Mouse (Mus musculus): ENCODE data around the gene Ccnl2. TPM values are rescaled to one million over a fixed set of nuclear protein-coding genes. Genes with fewer than 3 reads are reported as not detected.

Ccnl2 gene
- total RNA-seq, 4 experiments from 2014 or later: 11.6 to 19.5 (median 15.0) TPM

- DNase-seq (ENCODE audit: low spot score in 2 of 2): no peak
Observed at GRCm38 (mm10) chr4:155790021-155790489, 22.2 kb upstream of the Ccnl2 start, which contains the start of gene Ankrd65. Gene Ankrd65, plus strand, starts transcription at chr4:155790439.

DNA sequence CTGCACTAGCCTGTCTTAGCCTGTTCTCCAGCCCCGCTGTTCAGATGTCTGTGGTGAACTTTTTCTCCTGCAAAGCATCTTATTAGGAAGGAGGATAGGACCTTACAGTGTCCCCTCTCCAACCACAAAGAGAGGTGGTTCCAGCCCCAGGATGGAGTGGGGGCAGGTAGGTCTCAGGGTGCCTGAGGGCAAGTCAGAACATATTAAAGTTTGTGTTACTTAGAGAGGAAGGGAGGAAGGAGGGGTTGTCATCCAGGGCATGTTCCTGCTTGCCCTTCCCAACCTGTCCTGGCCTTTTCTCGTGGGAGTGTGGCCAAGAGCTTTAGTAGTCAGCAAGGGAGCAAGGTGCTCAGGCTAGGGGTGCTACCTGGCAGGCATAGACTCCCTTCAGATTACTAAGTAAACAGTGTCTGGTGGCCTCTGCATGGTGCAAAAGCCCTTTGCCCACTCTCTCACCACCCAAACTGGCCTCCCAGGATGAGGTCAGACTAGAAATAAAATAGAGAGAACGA is 21.6 kb upstream of the Ccnl2 start:
- no peak for DNase-seq (ENCODE audit: low spot score in 2 of 2)

DNA sequence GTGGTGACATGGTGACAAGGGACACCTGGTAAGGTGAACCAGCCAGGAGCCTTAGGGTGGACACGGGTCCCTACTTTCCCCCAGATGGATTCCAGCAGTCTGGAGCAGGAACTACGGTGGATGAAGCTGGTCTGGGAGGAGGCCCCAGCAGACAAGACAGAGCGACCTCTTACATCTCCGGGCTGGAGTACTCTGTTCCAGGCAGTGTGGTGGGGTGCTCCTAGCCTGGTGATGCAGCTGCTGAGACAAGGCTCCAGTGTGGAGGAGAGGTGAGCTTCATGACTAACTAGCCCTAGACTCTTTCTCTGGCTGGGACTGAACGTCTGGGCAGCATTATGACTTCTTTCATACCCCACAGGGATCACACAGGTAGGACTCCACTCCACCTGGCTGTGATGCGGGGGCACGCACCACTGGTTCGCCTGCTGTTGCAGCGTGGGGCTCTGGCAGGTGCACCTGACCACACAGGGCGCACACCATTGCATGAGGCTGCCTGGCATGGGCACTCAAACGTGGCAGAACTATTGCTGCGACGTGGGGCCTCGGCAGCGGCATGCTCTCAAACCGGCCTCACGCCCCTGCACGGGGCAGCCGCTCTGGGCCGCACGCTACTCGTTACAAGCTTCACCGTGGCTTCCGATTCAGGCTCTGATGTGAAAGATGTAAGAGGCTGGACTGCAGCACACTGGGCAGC is 20.9 kb upstream of the Ccnl2 start:
- DNase-seq (ENCODE audit: low spot score in 2 of 2): no peak

DNA sequence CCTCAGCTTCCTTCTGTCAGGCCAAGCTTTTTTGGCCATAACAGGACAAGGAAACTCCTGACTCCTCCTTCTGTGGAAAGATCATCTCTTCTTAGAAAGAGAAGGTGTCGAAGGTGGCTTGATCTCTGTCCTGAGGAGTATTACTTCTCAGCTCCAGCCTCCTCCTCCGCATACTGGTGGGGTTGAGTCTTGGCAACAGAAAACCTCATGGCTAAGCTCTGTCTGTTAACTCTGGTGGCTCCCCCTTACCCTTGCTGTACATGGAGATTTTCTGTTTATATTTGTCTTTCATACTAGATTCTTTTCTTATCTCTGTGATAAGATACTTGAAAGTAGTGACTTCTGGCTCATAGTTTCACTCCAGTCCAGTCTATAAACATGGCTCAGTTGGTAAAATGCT is 18.6 kb upstream of the Ccnl2 start:
- no peak for DNase-seq (ENCODE audit: low spot score in 2 of 2)

DNA sequence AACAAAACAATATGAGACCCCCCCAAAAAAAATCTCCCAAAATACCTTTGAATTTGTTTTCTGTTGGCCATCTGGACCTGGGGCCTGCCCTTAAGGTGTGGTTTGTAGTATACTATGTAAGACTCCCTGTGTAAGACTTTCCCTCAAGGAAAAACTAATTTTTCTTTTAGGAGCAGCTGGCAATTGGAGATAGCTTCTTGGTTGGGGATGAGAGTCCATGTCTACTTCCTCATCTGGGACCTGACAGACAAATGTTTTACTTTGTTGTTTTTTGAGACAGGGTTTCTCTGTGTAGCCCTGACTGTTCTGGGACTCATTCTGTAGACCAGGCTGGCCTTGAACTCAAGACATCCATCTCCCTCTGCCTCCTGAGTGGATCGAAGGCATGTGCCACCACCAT is 10.2 kb upstream of the Ccnl2 start:
- DNase-seq (ENCODE audit: low spot score in 2 of 2): no peak

DNA sequence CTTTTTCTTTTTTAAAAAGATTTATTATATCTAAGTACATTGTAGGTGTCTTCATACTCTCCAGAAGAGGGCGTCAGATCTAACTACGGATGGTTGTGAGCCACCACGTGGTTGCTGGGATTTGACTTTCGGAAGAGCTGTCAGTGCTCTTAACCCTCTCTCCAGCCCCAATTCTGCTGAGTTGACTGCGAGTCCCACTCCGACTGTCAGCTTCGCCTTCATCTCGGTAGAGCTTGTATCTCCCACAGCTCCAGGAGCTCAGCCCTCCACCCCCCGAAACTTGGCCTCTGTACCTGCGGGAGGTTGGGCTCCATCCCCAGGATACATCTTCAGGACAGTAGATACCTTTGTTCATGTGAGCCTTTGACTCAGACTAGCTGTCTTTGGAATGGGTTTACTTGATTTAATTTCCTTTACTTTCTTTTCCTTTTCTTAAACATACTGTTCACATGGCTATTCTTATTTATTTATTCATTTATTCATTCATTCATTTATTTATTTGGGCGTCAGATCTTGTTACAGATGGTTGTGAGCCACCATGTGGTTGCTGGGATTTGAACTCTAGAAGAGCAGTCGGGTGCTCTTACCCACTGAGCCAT is 9.4 kb upstream of the Ccnl2 start, which contains the start of gene Mrpl20:
Gene Mrpl20, plus strand, starts transcription at position 138 of the 599 bp plus-strand sequence.
- no peak for DNase-seq (ENCODE audit: low spot score in 2 of 2)

DNA sequence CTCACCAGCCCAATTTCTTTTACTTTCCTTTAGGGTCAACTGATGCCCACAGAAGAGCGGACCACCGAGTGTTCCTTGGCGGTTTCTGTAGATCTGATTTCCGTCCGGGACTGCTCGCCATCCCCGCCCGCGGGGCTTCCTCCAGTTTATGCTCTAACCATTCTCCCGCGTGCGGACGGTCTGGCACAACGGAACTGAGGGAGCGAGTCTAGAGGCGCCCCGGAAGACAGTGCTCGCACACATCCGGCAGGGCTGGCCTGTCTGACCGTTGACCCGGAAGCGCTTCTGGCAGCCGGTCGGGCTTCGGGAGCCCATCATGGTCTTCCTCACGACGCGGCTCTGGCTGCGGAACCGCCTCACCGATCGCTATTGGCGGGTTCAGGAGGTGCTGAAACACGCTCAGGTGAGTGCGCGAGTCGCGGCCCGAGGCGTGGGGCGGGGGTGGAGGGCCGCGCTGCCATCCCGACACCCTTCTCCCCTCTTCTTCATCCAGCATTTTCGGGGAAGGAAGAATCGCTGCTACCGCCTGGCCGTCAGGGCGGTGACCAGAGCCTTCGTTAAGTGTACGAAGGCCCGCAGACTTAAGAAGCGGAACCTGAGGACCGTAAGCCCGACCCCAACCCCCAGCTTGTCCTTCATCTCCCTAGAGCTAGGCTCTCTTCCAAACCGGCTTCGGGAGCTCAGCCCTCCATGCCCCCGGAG is 8.8 kb upstream of the Ccnl2 start:
- peak; percentile 89 to 92 for DNase-seq (ENCODE audit: low spot score in 2 of 2)

DNA sequence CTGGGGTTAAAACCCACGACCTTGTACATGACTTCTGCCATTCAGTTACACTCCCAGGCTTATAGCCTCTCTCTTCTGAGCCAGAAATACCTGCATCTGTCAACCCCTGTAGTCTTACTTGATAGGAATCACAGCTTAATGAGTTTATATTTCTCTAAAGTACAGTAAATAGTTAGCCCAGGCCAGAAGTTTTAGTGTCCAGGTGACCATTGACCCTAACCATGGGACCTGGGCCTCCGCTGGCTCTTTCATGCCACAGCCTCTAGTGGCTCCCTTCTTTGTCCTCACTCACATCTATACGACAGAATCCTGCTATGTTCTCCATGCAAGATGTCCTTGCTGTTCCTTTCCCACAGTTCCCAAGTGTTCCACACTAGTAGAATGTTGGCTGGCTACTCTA is 4.4 kb upstream of the Ccnl2 start:
- no peak for DNase-seq (ENCODE audit: low spot score in 2 of 2)

DNA sequence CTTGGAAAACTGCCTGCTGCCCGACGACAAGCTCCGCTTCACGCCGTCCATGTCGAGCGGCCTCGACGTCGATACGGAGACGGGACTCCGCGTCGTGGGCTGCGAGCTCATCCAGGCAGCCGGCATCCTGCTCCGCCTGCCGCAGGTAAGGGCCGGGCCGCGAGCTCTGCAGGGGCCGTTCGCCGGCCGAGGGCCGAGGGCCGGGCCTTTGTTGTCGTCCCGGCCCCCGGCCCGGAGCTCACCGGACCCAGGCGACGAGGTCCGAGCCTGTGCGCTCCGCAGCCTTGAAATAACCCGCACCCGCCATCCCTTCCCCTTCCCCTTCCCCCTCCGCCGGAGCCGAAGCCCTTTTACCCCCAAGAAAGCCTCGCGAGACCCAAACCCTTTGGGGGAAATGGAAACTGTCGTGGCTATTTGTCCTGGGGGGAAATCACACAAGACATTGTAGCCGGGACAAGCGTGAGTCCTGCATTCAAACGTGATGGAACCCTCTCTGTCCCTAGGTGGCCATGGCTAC is 434 bp downstream of the Ccnl2 start:
- no peak for DNase-seq (ENCODE audit: low spot score in 2 of 2)

DNA sequence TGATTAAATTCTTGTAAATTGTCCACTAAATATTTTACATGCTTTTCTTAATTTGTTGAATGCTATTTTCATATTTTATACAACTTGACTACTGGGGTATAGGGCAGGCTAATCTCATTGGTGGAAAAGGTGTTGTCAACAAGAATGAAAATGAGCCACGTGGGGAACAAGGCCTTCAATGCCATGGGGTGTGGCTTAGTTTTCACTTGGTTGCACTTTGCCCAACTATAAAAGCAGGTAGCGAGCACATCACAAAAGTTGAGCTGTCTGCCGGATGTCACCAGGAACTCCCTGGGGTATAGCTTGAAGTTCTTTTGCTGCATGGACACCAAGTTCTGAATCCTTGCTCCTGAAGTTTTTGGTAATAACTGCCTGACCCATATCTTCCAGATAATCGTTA is 5.2 kb downstream of the Ccnl2 start:
- DNase-seq (ENCODE audit: low spot score in 2 of 2): no peak

GRCm38 (mm10) chr4:155821025-155821424 is 8.7 kb downstream of the Ccnl2 start:
- DNase-seq (ENCODE audit: low spot score in 2 of 2): no peak

DNA sequence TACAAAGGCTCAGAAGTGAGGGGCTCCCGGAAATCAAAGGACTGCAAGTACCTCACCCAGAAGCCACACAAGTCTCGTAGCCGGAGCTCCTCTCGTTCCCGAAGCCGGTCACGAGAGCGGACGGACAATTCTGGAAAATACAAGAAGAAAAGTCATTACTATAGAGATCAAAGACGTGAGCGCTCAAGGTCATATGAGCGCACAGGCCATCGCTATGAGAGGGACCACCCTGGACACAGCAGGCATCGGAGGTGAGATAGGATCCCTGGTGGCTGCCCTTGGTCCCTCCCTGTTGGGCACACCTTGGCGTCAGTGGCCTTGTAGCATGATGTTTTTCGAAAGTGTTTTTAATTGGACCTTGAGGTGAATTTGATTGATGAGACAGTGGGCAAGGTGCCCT is 11.2 kb downstream of the Ccnl2 start:
- DNase-seq (ENCODE audit: low spot score in 2 of 2): no peak

GRCm38 (mm10) chr4:155829866-155830265 is 17.6 kb downstream of the Ccnl2 start:
- no peak for DNase-seq (ENCODE audit: low spot score in 2 of 2)

- no peak for DNase-seq (ENCODE audit: low spot score in 2 of 2)
Observed at GRCm38 (mm10) chr4:155830596-155830995, 18.3 kb downstream of the Ccnl2 start.

DNA sequence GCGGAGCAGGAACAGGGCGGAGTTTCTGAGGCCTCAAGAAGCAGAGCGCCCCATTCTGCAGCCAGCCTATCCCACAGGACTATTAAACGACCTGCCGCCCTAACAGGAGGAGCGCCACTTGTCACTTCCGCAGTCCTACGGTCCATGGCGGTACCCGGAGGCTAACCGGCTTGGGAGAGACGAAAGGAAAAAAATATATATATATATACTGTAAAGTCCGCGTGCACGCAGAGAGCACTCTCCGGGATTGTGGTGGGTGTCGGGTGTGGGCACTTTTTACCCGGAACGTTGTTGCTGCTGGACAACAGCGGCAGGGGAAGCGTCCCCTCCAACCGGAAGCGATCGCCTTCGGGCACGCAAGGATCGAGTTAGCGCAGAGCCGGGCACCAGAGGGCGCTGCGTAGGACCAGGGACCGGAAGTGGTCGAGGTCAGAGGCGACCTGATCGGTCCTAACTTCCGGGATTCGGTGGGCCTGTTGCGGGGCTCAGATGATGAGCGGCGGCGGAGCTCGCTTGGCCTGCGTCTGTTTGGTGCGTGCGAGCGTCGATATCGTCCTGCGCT is 19.0 kb downstream of the Ccnl2 start, which contains the start of gene Aurkaip1:
Gene Aurkaip1, plus strand, starts transcription at position 68 of the 562 bp plus-strand sequence.
- peak; percentile 90 to 93 for DNase-seq (ENCODE audit: low spot score in 2 of 2)

- no peak for DNase-seq (ENCODE audit: low spot score in 2 of 2)
Observed at GRCm38 (mm10) chr4:155831831-155832230, 19.5 kb downstream of the Ccnl2 start.

DNA sequence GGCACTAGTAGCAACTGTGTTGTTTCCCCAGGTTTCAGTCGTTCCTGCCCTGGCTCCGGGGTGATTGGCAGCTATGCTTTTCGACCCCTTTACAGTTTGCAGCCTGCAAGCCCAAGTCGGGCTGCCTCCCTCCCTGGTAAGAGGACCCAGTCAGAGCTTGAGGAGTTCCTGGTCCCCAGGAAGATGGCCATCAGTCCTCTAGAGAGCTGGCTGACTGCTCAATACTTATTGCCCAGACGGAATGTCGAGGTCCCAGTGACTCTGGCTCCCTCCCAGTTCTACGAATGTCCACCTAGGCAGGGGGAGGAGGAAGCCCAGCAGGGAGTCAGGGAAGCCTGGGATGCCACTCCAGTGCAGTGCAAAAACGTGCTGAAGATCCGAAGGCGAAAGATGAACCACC is 20.0 kb downstream of the Ccnl2 start:
- no peak for DNase-seq (ENCODE audit: low spot score in 2 of 2)

- DNase-seq (ENCODE audit: low spot score in 2 of 2): no peak
Observed at GRCm38 (mm10) chr4:155833234-155833633, 20.9 kb downstream of the Ccnl2 start.

DNA sequence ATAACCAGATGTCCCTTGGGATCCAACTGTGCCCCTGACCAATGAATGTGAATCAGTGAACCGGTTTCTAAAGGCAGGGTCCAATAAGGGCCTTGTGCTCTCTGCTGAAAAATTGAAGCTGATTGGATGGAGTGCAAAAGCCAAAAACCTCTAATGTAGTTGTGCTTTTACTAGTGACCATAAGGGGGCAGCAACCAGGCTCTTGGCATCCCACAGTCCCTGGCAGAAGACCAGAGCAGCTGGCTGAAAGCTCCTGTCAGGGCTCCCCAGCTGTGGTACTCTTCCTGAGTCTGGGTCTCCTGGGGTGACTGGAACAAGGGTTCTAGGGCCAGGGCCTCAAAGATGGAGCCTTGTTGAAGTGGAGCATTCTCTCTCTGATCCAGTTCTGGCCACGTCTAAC is 21.5 kb downstream of the Ccnl2 start:
- DNase-seq (ENCODE audit: low spot score in 2 of 2): peak; percentile 70 to 79

DNA sequence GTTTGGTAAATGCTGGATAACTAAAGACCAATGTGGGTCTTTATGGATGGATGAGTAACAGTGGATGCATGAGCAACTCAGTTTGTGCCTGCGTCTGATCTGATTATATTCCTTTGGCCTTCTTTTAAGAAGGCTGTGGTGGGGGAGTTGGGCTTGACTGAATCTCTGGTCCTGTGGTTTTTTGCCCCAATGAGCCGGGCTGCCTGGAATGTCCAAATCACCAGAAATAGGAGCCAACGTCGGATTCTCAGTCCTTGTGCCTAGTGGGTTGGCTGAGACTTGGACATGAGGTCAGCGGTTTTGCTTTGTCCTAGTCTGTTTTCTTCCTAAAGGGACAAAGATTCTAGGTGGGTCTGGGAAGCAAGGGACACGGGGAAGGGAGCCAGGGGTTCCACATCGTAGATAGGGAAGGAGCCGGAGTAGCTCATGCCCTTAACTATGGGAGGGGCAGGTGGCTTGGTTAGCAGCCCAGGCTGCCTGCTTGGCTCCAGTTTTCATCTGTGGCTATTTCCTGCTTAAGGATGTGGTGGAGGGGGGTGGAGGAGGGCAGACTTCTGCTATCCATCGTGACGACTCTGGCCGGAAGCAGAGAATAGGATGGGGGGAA is 25.2 kb downstream of the Ccnl2 start:
- DNase-seq (ENCODE audit: low spot score in 2 of 2): peak; percentile 51 to 73
